Mouse (Mus musculus) liver, adult (tissue): ENCODE data around the gene Gucy2e.

Source experiments
- GATA4 ChIP-seq: IDR thresholded peaks from 2 replicates; pipeline ENCODE4 v1.6.1; 2014; ENCODE audit warnings: mild to moderate bottlenecking, low read length; ENCODE audit not compliant: insufficient replicate concordance

Gucy2e gene

DNA sequence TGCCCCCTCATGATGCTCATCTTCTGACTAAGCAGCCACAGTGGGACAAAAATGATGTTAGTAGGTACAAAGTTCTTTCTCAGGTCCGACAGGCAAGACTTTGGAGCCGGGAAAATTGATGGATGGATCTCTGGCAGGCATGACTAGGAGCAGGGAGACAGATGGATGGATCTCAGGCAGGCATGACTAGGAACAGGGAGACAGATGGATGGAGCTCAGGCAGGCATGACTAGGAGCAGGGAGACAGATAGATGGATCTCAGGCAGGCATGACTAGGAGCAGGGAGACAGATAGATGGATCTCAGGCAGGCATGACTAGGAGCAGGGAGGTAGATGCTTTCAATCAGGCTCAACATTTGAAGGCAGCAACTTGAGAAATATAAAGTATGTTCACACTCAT, 25.4 kb downstream of the Gucy2e start:
- no peak for TF ChIP-seq GATA4

- no peak for TF ChIP-seq GATA4
Observed at GRCm38 (mm10) chr11:69202469-69203230, 34.2 kb downstream of the Gucy2e start.

GRCm38 (mm10) chr11:69200231-69200630, 36.6 kb downstream of the Gucy2e start:
- no peak for TF ChIP-seq GATA4

GRCm38 (mm10) chr11:69199251-69199650, 37.6 kb downstream of the Gucy2e start:
- no peak for TF ChIP-seq GATA4

- no peak for TF ChIP-seq GATA4
Observed at GRCm38 (mm10) chr11:69197743-69198142, 39.1 kb downstream of the Gucy2e start, which contains the start of gene Alox8. Gene Alox8, minus strand, starts transcription at chr11:69197843.

- TF ChIP-seq GATA4, result no peak
Observed at GRCm38 (mm10) chr11:69197194-69197593, 39.6 kb downstream of the Gucy2e start.

DNA sequence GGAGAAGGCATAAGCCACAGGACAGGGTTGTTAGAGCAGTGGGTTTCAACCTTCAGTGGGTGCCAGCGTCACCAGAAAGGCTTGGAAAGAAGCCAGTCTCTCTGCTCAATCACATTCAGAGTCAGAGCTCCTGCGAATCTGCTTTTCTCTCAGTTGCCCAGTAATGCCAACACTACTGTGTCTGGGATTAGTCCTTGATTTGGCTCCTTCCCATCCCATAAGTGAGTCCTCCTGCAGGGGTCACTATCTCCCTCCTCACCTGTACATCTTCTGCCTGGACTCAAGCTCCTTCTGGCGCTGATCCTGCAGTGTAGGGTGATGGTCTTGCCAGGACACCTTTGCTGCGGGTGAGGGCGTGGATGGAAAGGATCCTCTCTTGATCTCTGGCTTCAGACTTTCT, 40.1 kb downstream of the Gucy2e start:
- TF ChIP-seq GATA4, result no peak

- TF ChIP-seq GATA4, result no peak
Observed at GRCm38 (mm10) chr11:69192840-69193239, 44.0 kb downstream of the Gucy2e start.

GRCm38 (mm10) chr11:69185936-69186335, 50.9 kb downstream of the Gucy2e start:
- no peak for TF ChIP-seq GATA4

GRCm38 (mm10) chr11:69185031-69185430, 51.8 kb downstream of the Gucy2e start:
- TF ChIP-seq GATA4, result no peak

- no peak for TF ChIP-seq GATA4
Observed at GRCm38 (mm10) chr11:69180120-69180519, 56.7 kb downstream of the Gucy2e start.

- no peak for TF ChIP-seq GATA4
Observed at GRCm38 (mm10) chr11:69179512-69179911, 57.3 kb downstream of the Gucy2e start.

DNA sequence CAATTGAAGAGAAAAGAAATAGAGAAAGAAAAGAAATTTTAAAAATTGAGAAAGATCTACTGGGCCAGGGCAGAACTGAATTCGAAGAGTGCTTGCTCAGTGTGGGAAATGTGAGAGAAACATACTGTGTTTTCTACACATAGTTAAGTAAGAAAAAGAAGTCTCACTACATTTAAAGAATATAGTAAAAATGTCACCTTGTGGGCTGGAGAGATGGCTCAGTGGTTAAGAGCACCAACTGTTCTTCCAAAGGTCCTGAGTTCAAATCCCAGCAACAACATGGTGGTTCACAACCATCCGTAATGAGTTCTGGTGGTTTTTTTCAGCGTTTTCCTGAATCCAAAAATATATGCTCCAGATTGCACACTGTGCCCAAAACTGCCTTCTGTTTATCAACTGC, 58.3 kb downstream of the Gucy2e start:
- TF ChIP-seq GATA4, result no peak

GRCm38 (mm10) chr11:69174722-69175121, 62.1 kb downstream of the Gucy2e start:
- TF ChIP-seq GATA4, result no peak

- no peak for TF ChIP-seq GATA4
Observed at GRCm38 (mm10) chr11:69172606-69173005, 64.2 kb downstream of the Gucy2e start.

DNA sequence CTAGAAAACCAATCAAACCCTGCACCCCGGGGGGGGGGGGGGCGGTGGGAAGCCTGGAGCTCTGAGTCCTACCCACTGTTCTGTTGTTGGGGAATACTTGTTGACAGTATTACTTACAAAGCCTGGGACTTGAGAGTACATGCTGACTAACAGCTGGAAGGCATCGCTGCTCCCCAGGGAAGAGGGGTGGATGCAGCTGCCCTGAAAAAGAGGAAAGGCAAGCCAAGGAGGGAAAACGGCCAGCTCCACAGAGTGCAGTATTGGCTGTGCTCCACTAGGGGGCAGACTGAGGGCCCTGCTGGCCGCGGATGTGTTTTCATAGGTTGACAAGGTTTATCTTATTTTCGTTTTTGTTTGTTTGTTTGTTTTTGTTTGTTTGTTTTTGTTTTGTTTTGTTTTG, 65.2 kb downstream of the Gucy2e start:
- no peak for TF ChIP-seq GATA4

DNA sequence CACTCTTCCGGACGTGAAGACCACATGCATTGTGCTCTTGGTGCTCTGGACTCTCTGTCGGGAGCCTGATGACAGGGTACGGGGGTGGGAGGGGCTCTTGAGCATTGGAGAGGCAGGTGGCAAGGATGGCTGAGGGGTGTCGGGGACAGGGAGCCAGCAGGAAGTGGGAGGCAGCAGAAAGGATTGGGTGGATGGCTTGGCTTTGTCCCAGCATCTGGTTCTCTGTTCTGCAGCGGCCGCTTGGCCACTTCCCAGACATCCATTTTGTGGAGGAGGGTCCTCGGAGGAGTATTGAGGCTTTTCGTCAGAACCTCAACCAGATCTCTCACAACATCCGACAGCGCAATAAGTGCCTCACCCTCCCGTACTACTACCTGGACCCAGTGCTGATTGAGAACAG, 67.5 kb downstream of the Gucy2e start:
- no peak for TF ChIP-seq GATA4
